Mouse (Mus musculus) hindbrain, embryonic 16.5 days (tissue): ENCODE results near the gene Ctnnd2. TPM values are rescaled to one million over a fixed set of nuclear protein-coding genes. Genes with fewer than 3 reads are reported as not detected.

Experiments used
- ATAC-seq: fragments of 200-750 bp; cut with Nextera tagmentation; 2 replicates; pipeline ENCODE4 v1.8.0; 2017; ENCODE audit warnings: moderate TSS enrichment, moderate library complexity
- H3K27ac ChIP-seq: fragments of 300-500 bp; sonication (generic); 2 replicates; pipeline ENCODE4 v1.5.1; 2014; ENCODE audit warnings: low read depth, mild to moderate bottlenecking, control low read depth, low read length, moderate library complexity
- H3K27me3 ChIP-seq: fragments of 300-500 bp; sonication (generic); replicated peaks from 2 replicates; pipeline ENCODE4 v1.6.1; 2014; ENCODE audit warnings: low read length; ENCODE audit not compliant: control insufficient read depth, insufficient read depth
- H3K36me3 ChIP-seq: fragments of 300-500 bp; sonication (generic); 2 replicates; pipeline ENCODE4 v1.6.1; 2014; ENCODE audit warnings: mild to moderate bottlenecking, low read length, moderate library complexity, mixed read lengths; ENCODE audit not compliant: control insufficient read depth, insufficient read depth
- H3K4me1 ChIP-seq: fragments of 300-500 bp; sonication (generic); 2 replicates; pipeline ENCODE4 v1.6.1; 2014; ENCODE audit warnings: low read depth, low read length; ENCODE audit not compliant: control insufficient read depth, insufficient read depth
- H3K4me2 ChIP-seq: fragments of 300-500 bp; sonication (generic); 2 replicates; pipeline ENCODE4 v1.6.1; 2014; ENCODE audit warnings: mild to moderate bottlenecking, low read length, control low read depth, moderate library complexity
- H3K4me3 ChIP-seq: fragments of 300-500 bp; sonication (generic); 2 replicates; pipeline ENCODE4 v1.5.1; 2014; ENCODE audit warnings: mild to moderate bottlenecking, low read length, control low read depth, moderate library complexity
- H3K9ac ChIP-seq: fragments of 300-500 bp; sonication (generic); 2 replicates; pipeline ENCODE4 v1.6.1; 2014; ENCODE audit warnings: low read depth, mild to moderate bottlenecking, control low read depth, low read length, moderate library complexity
- H3K9me3 ChIP-seq: fragments of 300-500 bp; sonication (generic); 2 replicates; pipeline ENCODE4 v1.6.1; 2014; ENCODE audit warnings: mild to moderate bottlenecking, low read length, moderate library complexity; ENCODE audit not compliant: control insufficient read depth
- WGBS: fragments of 180-500 bp; shearing (Covaris S2); extraction: QIAGEN DNeasy Blood & Tissue Kit; methylation state at CpG from one replicate; pipeline ENCODE4 v1.1.7; 2014; 5-methylcytosine and 5-hydroxymethylcytosine counted together
- polyA plus RNA-seq: library from polyadenylated mRNA; unstranded; fragments of >200 nt; fragmentation: Nextera tagmentation; extraction: Ambion mirVana; gene quantifications from 2 replicates; pipeline ENCODE4 v1.2.1, GENCODE M21; 2015

Gene Ctnnd2
- polyA plus RNA-seq, 1 experiment from 2014 or later = 56.9 TPM

DNA sequence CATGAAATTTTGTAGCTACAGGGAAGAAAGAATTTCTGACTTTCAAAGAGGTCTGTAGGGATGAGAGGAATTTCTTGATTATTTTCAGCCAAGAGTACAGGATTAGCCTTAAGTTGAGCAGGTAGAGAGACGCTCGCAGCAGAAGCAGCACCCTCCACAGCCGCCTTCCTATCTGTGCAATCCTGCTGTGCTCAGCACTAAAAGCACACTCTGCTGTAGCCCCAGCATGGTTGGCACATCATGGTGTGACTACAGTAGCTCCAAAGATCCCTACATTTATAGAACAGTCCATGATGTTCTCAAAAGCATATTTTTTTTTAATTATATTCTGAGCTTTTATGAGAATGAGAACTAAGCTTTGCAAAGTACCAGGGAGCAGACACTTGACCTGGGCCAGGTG is 850.1 kb downstream of the Ctnnd2 start:
- Histone ChIP-seq H3K9me3 (no peaks in the 10 kb centered on the region), H3K4me1 (no peaks in the 10 kb centered on the region), H3K9ac (no peak overlapping the region), H3K27me3 (no peaks in the 10 kb centered on the region), H3K4me2 (no peak overlapping the region), H3K36me3 (peaks cover 4% of the 10 kb centered on the region; the same call in 1 of the 2 replicates), H3K4me3 (no peak overlapping the region), H3K27ac (no peak overlapping the region)
- no peak for ATAC-seq
- 87% methylated on average over 3 of the region's 3 CpGs for WGBS

DNA sequence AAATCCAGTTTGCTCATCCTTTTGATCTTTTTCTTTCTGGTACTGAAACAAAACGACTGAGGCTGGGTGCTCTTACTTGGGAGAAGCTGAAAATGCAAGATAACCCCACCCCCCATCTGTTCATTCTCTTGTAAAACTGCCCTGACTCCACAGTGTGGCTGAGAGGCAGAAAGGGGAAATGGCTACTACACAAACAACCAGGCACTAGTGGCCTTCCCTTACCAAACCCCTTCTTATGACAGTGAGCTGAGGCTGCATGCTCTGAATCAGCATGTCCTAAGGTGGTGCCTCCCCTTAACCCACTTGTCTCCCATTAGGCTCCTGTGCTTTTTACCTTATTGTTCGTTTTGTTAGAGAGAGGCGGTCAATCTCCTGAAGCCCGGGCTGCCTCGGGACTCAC is 851.4 kb downstream of the Ctnnd2 start:
- Histone ChIP-seq H3K36me3 (peaks cover 4% of the 10 kb centered on the region; the same call in 1 of the 2 replicates), H3K4me2 (no peak overlapping the region), H3K27ac (no peak overlapping the region), H3K9me3 (no peaks in the 10 kb centered on the region), H3K4me1 (no peaks in the 10 kb centered on the region), H3K4me3 (no peak overlapping the region), H3K27me3 (no peaks in the 10 kb centered on the region), H3K9ac (no peak overlapping the region)
- no peak for ATAC-seq
- 88% methylated on average over 5 of the region's 5 CpGs for WGBS

DNA sequence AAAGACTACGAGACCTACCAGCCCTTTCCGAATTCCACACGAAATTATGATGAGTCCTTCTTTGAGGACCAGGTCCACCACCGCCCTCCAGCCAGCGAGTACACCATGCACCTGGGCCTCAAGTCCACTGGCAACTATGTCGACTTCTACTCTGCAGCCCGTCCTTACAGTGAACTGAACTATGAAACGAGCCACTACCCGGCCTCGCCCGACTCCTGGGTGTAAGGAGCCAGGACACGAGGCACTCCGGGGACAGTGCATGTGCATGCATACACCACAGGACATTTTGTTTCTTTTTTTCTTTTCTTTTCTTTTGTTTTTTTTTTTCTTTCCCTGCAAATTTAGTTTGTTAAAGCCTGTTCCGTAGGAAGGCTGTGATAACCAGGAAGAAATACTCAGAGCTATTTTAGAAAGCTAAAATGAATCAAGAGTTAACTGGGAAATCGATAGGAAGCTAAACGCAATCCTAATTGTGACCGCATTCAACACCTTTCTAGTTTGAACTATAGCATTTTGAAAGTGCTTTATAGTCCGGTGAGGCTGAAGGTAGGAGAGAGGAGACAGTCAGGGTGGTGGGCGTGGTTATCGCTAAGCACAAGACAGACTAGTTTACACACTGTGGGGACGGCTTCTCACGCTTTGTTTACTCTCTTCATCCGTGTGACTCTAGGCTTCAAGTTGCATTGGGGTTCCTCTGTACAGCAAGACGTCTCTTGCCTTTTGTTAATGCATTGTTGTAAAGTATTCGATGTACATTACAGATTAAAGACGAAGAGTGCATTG is 855.2 kb downstream of the Ctnnd2 start:
- Histone ChIP-seq H3K4me3 (no peak overlapping the region), H3K4me2 (no peak overlapping the region), H3K9ac (no peak overlapping the region), H3K27me3 (no peaks in the 10 kb centered on the region), H3K36me3 (peaks cover 4% of the 10 kb centered on the region; the same call in 1 of the 2 replicates), H3K27ac (no peak overlapping the region), H3K9me3 (no peaks in the 10 kb centered on the region), H3K4me1 (no peaks in the 10 kb centered on the region)
- no peak for ATAC-seq
- 89% methylated on average over 26 of the region's 26 CpGs for WGBS

DNA sequence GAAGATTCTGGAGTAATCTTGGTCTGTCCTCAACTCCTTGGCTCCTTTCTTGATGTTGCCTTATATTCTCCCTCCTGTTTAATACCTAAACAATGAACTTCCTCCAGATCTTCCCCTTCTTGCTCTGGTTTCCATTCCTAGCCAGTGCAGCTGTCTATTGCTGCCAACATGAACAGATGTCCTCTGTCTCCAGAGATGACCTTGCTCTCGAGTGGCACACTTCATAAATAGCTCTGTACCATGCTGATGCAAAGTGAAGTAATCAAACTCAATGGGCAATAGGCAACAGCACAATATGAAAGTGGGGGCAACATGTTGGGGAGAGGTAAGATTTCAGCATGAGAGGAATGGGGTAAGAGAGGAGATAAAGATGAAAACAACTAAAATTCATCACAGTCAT is 872.6 kb downstream of the Ctnnd2 start:
- H3K9me3 ChIP-seq = no peaks in the 10 kb centered on the region
- no peak overlapping the region for H3K4me3 ChIP-seq
- no peaks in the 10 kb centered on the region for H3K36me3 ChIP-seq
- H3K9ac ChIP-seq = no peak overlapping the region
- H3K4me2 ChIP-seq = no peak overlapping the region
- H3K27me3 ChIP-seq = no peaks in the 10 kb centered on the region
- H3K4me1 ChIP-seq = no peaks in the 10 kb centered on the region
- WGBS = 45% methylated on average over 1 of the region's 1 CpGs
- no peak overlapping the region for H3K27ac ChIP-seq
- ATAC-seq = no peak

DNA sequence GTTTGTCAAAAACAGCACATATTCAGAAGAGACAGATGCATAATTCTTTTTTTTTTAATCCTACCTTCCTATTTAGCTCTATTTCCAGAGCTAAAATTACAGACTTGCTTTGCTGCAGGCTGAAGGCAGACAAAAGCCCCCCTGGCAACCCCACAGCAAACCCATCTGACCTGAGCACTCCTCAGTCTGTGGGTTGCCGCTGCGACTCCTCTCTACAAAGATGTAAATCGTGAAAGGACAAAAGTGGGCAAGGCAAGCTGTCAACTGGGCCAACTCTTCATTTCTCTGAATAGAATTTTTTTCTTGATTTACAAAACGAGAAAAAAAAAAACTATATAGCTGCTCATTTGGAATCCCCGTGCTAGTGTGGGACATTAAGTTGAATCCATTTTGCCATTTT is 879.1 kb downstream of the Ctnnd2 start:
- H3K4me1 ChIP-seq = no peaks in the 10 kb centered on the region
- no peak overlapping the region for H3K4me2 ChIP-seq
- H3K27me3 ChIP-seq = no peaks in the 10 kb centered on the region
- H3K27ac ChIP-seq = no peak overlapping the region
- no peak for ATAC-seq
- no peak overlapping the region for H3K4me3 ChIP-seq
- no peaks in the 10 kb centered on the region for H3K36me3 ChIP-seq
- no peak overlapping the region for H3K9ac ChIP-seq
- H3K9me3 ChIP-seq = no peaks in the 10 kb centered on the region
- 64% methylated on average over 5 of the region's 5 CpGs for WGBS

DNA sequence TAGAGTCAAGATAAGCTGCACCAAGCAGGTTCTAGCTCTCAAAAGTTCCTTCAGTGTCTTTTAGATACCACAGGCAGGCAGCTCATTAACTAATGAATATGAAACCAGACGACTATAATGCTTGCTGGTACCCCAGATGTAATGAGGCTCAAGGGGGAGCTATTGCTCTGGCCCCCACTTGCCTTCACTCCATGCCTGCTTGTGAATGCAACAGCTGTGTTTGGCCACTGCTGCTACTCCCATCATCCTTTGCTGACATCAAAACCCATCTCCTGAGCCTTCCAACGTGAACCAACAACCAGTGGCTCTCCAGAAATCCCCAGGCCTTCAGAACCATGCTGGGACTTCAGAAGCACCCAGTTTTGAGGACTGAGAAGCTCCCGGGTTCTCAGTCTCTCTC is 883.8 kb downstream of the Ctnnd2 start:
- Histone ChIP-seq H3K9ac (no peak overlapping the region), H3K27ac (no peak overlapping the region), H3K36me3 (no peaks in the 10 kb centered on the region), H3K27me3 (no peaks in the 10 kb centered on the region), H3K4me2 (no peak overlapping the region), H3K9me3 (no peaks in the 10 kb centered on the region), H3K4me1 (no peaks in the 10 kb centered on the region), H3K4me3 (no peak overlapping the region)
- no peak for ATAC-seq
- 62% methylated on average over 3 of the region's 3 CpGs for WGBS

DNA sequence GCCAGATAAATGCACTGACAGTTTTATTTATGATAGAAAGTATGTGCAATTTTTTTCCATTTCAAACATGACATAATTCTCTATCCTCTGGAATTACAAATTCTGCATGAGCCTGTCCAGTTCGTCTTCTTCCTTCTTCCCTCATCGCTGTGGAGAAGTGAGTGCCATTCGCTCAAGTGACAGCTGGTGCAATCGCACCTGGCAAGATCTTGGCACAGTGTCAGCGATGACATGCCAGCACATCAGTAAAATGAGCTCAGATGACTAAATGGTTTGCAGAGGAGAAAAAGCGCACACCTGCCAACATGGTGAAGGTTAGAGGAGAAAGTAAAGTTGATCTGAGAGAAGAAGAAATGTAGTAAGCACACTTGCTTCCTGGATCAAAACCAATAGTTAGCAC is 885.9 kb downstream of the Ctnnd2 start:
- no peak overlapping the region for H3K27ac ChIP-seq
- H3K36me3 ChIP-seq = no peaks in the 10 kb centered on the region
- H3K27me3 ChIP-seq = no peaks in the 10 kb centered on the region
- no peaks in the 10 kb centered on the region for H3K9me3 ChIP-seq
- ATAC-seq = no peak
- H3K4me3 ChIP-seq = no peak overlapping the region
- H3K9ac ChIP-seq = no peak overlapping the region
- 77% methylated on average over 6 of the region's 6 CpGs for whole genome bisulfite sequencing
- no peaks in the 10 kb centered on the region for H3K4me1 ChIP-seq
- no peak overlapping the region for H3K4me2 ChIP-seq

DNA sequence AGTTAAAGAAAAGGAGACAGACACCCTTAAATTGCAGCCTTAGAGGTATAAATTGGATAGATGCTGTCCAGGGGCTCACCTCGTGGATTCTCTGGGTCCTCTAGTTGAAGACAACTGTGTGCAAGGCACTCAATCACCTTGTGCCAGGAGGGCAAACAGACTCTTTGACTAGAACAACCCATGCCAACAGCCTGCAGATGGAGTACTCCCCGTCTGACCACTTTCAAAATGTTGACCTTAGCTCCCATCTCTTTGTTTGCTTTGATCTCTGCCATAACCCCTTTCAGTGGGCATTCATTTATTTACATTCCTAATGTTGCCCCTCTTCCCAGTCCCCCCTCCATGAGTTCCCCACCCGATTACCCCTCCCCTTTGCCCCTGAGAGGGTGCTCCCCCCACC is 891.3 kb downstream of the Ctnnd2 start:
- Histone ChIP-seq H3K27ac (no peak overlapping the region), H3K36me3 (no peaks in the 10 kb centered on the region), H3K27me3 (no peaks in the 10 kb centered on the region), H3K9ac (no peak overlapping the region), H3K4me3 (no peak overlapping the region), H3K9me3 (no peaks in the 10 kb centered on the region), H3K4me1 (no peaks in the 10 kb centered on the region), H3K4me2 (no peak overlapping the region)
- 53% methylated on average over 3 of the region's 3 CpGs for WGBS
- no peak for ATAC-seq

DNA sequence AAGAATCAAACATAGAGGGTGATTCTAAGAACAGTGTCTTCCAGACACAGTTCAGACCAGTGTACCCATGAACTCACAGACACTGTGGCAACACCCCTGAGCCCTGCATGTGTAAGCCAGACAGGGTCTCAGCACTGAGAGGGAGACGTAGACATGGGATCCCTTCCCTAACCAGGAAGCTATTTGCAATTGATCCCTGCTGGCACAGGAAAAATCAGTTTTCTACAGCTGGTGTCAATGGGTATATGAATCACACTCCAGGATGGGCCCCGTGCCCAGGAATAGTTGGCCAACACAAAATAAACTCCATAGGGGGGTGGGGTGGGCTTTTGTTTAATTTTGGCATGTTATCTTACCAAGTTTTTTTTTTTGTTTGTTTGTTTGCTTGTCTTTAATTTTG is 895.7 kb downstream of the Ctnnd2 start:
- WGBS = 56% methylated on average over 2 of the region's 2 CpGs
- H3K4me1 ChIP-seq = no peaks in the 10 kb centered on the region
- no peak overlapping the region for H3K4me3 ChIP-seq
- no peak overlapping the region for H3K4me2 ChIP-seq
- H3K9me3 ChIP-seq = no peaks in the 10 kb centered on the region
- no peaks in the 10 kb centered on the region for H3K36me3 ChIP-seq
- no peak overlapping the region for H3K27ac ChIP-seq
- no peaks in the 10 kb centered on the region for H3K27me3 ChIP-seq
- no peak overlapping the region for H3K9ac ChIP-seq
- ATAC-seq = peak; percentile 68
